Mouse (Mus musculus) liver, adult 2 months (tissue): Measurements from ENCODE around the gene Rgs4. TPM values are rescaled to one million over a fixed set of nuclear protein-coding genes. Genes with fewer than 3 reads are reported as not detected.

Source experiments
- DNase-seq: peaks from one replicate; pipeline ENCODE4 v3.0.0-alpha.2; 2011; ENCODE audit warnings: low read depth, low spot score; ENCODE audit errors: extremely low read depth
- H3K27ac ChIP-seq: fragments of 200-500 bp; replicated peaks from 2 replicates; pipeline ENCODE4 v1.5.1; 2012; ENCODE audit warnings: low read depth, mild to moderate bottlenecking, control low read depth, inconsistent platforms, low read length; ENCODE audit not compliant: insufficient read depth
- H3K27me3 ChIP-seq: fragments of 200-500 bp; 2 replicates; pipeline ENCODE4 v1.6.1; 2012; ENCODE audit warnings: mild to moderate bottlenecking, moderate library complexity, low read length, inconsistent platforms; ENCODE audit not compliant: control insufficient read depth, insufficient read depth
- H3K36me3 ChIP-seq: fragments of 200-500 bp; 2 replicates; pipeline ENCODE4 v1.6.1; 2012; ENCODE audit warnings: low read length, inconsistent platforms; ENCODE audit not compliant: control insufficient read depth, insufficient read depth
- H3K4me1 ChIP-seq: fragments of 200-500 bp; 2 replicates; pipeline ENCODE4 v1.6.1; 2011; ENCODE audit warnings: low read length; ENCODE audit not compliant: control insufficient read depth, insufficient read depth
- H3K4me3 ChIP-seq: fragments of 200-500 bp; 2 replicates; pipeline ENCODE4 v1.5.1; 2011; ENCODE audit warnings: low read depth, mild to moderate bottlenecking, control low read depth, low read length, moderate library complexity; ENCODE audit not compliant: insufficient read depth
- H3K79me2 ChIP-seq: fragments of 200-500 bp; 2 replicates; pipeline ENCODE4 v1.6.1; 2012; ENCODE audit warnings: inconsistent platforms, mild to moderate bottlenecking, low read length, moderate library complexity; ENCODE audit not compliant: control insufficient read depth, insufficient read depth
- H3K9ac ChIP-seq: fragments of 200-500 bp; 2 replicates; pipeline ENCODE4 v1.6.1; 2012; ENCODE audit warnings: low read depth, mild to moderate bottlenecking, control low read depth, inconsistent platforms, low read length
- CTCF ChIP-seq: fragments of 200-500 bp; IDR thresholded peaks from 2 replicates; pipeline ENCODE4 v1.5.1; 2011; ENCODE audit warnings: low read depth, low read length, control low read depth
- POLR2A ChIP-seq: fragments of 200-500 bp; IDR thresholded peaks from 2 replicates; pipeline ENCODE4 v1.6.1; 2011; ENCODE audit warnings: low read length, control low read depth; ENCODE audit not compliant: insufficient read depth; ENCODE audit errors: extremely low read depth
- WGBS: fragments of 180-500 bp; shearing (Covaris S2); methylation state at CpG from one replicate; pipeline ENCODE4 v1.1.7; 2018; 5-methylcytosine and 5-hydroxymethylcytosine counted together
- polyA plus RNA-seq: library from polyadenylated mRNA; depleted of rRNA; stranded (reverse); fragments of >200 nt; gene quantifications from 2 replicates; pipeline ENCODE4 v1.2.3, GENCODE M21; 2012
- total RNA-seq: library from RNA; depleted of rRNA; stranded (reverse); fragments of >200 nt; gene quantifications from 2 replicates; pipeline ENCODE4 v1.2.3, GENCODE M21; 2014

Rgs4 gene
- total and polyA plus RNA-seq, 2 experiments, result 0.51 to 1.3 TPM

DNA sequence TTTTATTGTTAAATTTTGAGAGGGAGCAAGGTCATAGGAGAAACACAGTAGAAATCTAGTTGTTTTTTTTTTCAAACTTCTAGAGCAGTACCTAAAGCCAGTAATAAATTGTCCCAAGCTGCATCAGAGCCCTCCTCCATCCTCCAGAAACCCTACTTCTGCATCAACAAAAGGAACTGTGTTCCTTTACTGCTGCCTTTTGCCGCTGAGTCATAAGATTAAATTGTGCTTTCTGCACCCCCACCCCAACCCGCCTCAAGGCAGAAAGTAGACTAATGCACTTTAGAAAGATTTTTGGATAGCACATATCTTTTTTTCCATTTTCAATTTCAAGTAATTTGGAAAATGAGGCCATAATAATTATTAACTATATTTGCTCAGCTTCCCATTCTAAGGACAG lies 15.1 kb upstream of the Rgs4 start:
- no peaks in the 10 kb centered on the region for H3K36me3 ChIP-seq
- no peaks in the 10 kb centered on the region for H3K4me1 ChIP-seq
- H3K79me2 ChIP-seq, result no peaks in the 10 kb centered on the region
- no peak for TF ChIP-seq CTCF
- H3K27ac ChIP-seq, result no peak overlapping the region
- no peaks in the 10 kb centered on the region for H3K27me3 ChIP-seq
- H3K9ac ChIP-seq, result no peak overlapping the region
- DNase-seq, result no peak
- no peak overlapping the region for H3K4me3 ChIP-seq
- WGBS, result 93% methylated on average over 2 of the region's 2 CpGs

- no peaks in the 10 kb centered on the region for H3K79me2 ChIP-seq
- WGBS, result 23% methylated on average over 3 of the region's 3 CpGs
- no peaks in the 10 kb centered on the region for H3K4me1 ChIP-seq
- no peak overlapping the region for H3K27ac ChIP-seq
- H3K36me3 ChIP-seq, result no peaks in the 10 kb centered on the region
- TF ChIP-seq POLR2A (no peak), CTCF (no peak)
- no peak overlapping the region for H3K9ac ChIP-seq
- H3K27me3 ChIP-seq, result no peaks in the 10 kb centered on the region
- no peak overlapping the region for H3K4me3 ChIP-seq
- DNase-seq, result no peak
These were observed 9.1 kb upstream of the Rgs4 start for GRCm38 (mm10) chr1:169756532-169756931.

DNA sequence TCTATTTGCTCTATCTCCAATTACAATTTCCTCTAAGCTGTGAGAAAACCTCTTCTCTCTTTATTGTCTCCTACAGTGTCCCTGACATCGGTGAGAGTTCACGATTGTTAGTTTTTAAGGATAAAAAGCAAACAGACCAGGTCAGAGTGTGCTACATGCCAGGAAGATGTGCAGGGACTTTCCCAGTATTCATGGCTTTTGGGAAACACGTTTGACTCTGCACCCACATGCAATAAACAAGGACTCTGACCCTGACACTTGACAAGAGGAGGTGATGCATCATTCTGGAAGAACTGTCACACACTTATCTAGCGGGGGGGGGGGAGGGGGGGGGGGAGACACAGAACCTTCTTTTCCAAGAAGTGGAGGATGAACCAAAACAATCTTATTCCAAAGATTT lies 5.0 kb upstream of the Rgs4 start:
- Histone ChIP-seq H3K79me2 (no peaks in the 10 kb centered on the region), H3K36me3 (no peaks in the 10 kb centered on the region), H3K4me1 (no peaks in the 10 kb centered on the region), H3K4me3 (no peak overlapping the region), H3K27ac (no peak overlapping the region), H3K27me3 (peaks cover 4% of the 10 kb centered on the region; the same call in 1 of the 2 replicates), H3K9ac (no peak overlapping the region)
- DNase-seq, result no peak
- TF ChIP-seq POLR2A, result no peak
- TF ChIP-seq CTCF, result no peak
- WGBS, result 1% methylated on average over 4 of the region's 4 CpGs

- H3K79me2 ChIP-seq, result no peaks in the 10 kb centered on the region
- no peak for DNase-seq
- TF ChIP-seq CTCF, result no peak
- no peak for TF ChIP-seq POLR2A
- 42% methylated on average over 5 of the region's 5 CpGs for WGBS
- H3K9ac ChIP-seq, result no peak overlapping the region
- no peak overlapping the region for H3K4me3 ChIP-seq
- peaks cover 6% of the 10 kb centered on the region; the same call in 1 of the 2 replicates for H3K27me3 ChIP-seq
- H3K36me3 ChIP-seq, result no peaks in the 10 kb centered on the region
- no peak overlapping the region for H3K27ac ChIP-seq
- no peaks in the 10 kb centered on the region for H3K4me1 ChIP-seq
These were observed 997 bp upstream of the Rgs4 start for GRCm38 (mm10) chr1:169748439-169748838.

DNA sequence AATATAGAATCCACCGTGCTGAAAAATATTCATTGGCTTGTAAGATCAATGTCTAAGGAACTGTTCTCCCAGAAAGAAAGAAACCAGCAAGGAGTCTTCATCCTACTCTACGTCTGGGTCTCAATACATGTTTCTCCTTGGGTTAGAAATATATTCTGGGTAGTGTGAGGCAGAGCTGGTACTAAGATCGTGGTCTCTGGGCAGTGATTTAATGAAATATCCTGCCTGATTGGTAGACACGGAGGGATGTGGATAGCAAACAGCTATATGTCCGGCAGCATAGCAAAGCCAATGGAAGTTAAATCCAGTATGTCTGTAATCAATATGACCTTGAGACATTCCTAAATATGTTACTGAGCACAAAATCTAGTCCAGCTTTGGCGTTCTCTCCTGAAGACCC lies 460 bp upstream of the Rgs4 start:
- TF ChIP-seq POLR2A (no peak), CTCF (no peak)
- Histone ChIP-seq H3K27ac (no peak overlapping the region), H3K36me3 (no peaks in the 10 kb centered on the region), H3K4me1 (no peaks in the 10 kb centered on the region), H3K27me3 (peaks cover 6% of the 10 kb centered on the region; the same call in 1 of the 2 replicates), H3K9ac (no peak overlapping the region), H3K4me3 (no peak overlapping the region; the same call in 1 of the 2 replicates), H3K79me2 (no peaks in the 10 kb centered on the region)
- DNase-seq, result no peak
- WGBS, result 40% methylated on average over 6 of the region's 6 CpGs

- no peaks in the 10 kb centered on the region for H3K4me1 ChIP-seq
- 76% methylated on average over 5 of the region's 5 CpGs for WGBS
- H3K36me3 ChIP-seq, result no peaks in the 10 kb centered on the region
- no peaks in the 10 kb centered on the region for H3K79me2 ChIP-seq
- TF ChIP-seq CTCF, result no peak
- TF ChIP-seq POLR2A, result no peak
- no peak overlapping the region for H3K4me3 ChIP-seq
- DNase-seq, result no peak
- H3K27ac ChIP-seq, result no peak overlapping the region
- H3K9ac ChIP-seq, result no peak overlapping the region
- no peaks in the 10 kb centered on the region for H3K27me3 ChIP-seq
These were observed 6.3 kb downstream of the Rgs4 start for GRCm38 (mm10) chr1:169741147-169741546.
